Mouse (Mus musculus) limb, embryonic 14.5 days (tissue): ENCODE results near the gene Tec. TPM values are rescaled to one million over a fixed set of nuclear protein-coding genes. Genes with fewer than 3 reads are reported as not detected.

Experiments
- ATAC-seq: fragments of 200-750 bp; cut with Nextera tagmentation; 2 replicates; pipeline ENCODE4 v1.8.0; 2017; ENCODE audit warnings: low read depth, moderate number of reproducible peaks, moderate TSS enrichment; ENCODE audit not compliant: low FRiP score
- DNase-seq: peaks from one replicate; pipeline ENCODE4 v3.0.0-alpha.2; 2015; ENCODE audit warnings: low spot score
- H3K27ac ChIP-seq: fragments of 300-500 bp; sonication (generic); replicated peaks from 2 replicates; pipeline ENCODE4 v1.5.1; 2014; ENCODE audit warnings: low read depth, mild to moderate bottlenecking, low read length, moderate library complexity, mixed read lengths
- H3K27me3 ChIP-seq: fragments of 300-500 bp; sonication (generic); 2 replicates; pipeline ENCODE4 v1.6.1; 2014; ENCODE audit warnings: low read length, mixed read lengths; ENCODE audit not compliant: control insufficient read depth, insufficient read depth
- H3K36me3 ChIP-seq: fragments of 300-500 bp; sonication (generic); 2 replicates; pipeline ENCODE4 v1.6.1; 2014; ENCODE audit warnings: mild to moderate bottlenecking, low read length, moderate library complexity, mixed read lengths; ENCODE audit not compliant: control insufficient read depth, insufficient read depth
- H3K4me1 ChIP-seq: fragments of 300-500 bp; sonication (generic); 2 replicates; pipeline ENCODE4 v1.6.1; 2014; ENCODE audit warnings: antibody characterized with exemption, low read length, mixed read lengths; ENCODE audit not compliant: control insufficient read depth, insufficient read depth
- H3K4me2 ChIP-seq: fragments of 300-500 bp; sonication (generic); replicated peaks from 2 replicates; pipeline ENCODE4 v1.6.1; 2014; ENCODE audit warnings: low read depth, mild to moderate bottlenecking, low read length, moderate library complexity; ENCODE audit not compliant: severe bottlenecking
- H3K4me3 ChIP-seq: fragments of 300-500 bp; sonication (generic); replicated peaks from 2 replicates; pipeline ENCODE4 v1.5.1; 2014; ENCODE audit warnings: low read length
- H3K9ac ChIP-seq: fragments of 300-500 bp; sonication (generic); 2 replicates; pipeline ENCODE4 v1.6.1; 2014; ENCODE audit warnings: mild to moderate bottlenecking, low read depth, low read length, moderate library complexity; ENCODE audit not compliant: severe bottlenecking
- H3K9me3 ChIP-seq: fragments of 300-500 bp; sonication (generic); 2 replicates; pipeline ENCODE4 v1.6.1; 2016; ENCODE audit warnings: low read length; ENCODE audit not compliant: control insufficient read depth
- POLR2A ChIP-seq: fragments of 200-500 bp; IDR thresholded peaks from 2 replicates; pipeline ENCODE4 v1.8.0; 2012; ENCODE audit warnings: inconsistent platforms, mild to moderate bottlenecking, moderate library complexity, borderline replicate concordance; ENCODE audit not compliant: insufficient read depth, insufficient read length; ENCODE audit errors: extremely low read depth
- WGBS: fragments of 180-500 bp; shearing (Covaris S2); extraction: QIAGEN DNeasy Blood & Tissue Kit; methylation state at CpG from one replicate; pipeline ENCODE4 v1.1.7; 2014; 5-methylcytosine and 5-hydroxymethylcytosine counted together
- polyA plus RNA-seq, 2 experiments: library from polyadenylated mRNA; depleted of rRNA in 1 of 2; stranded (reverse) in 1 of 2; unstranded in 1 of 2; fragments of >200 nt; fragmentation: Nextera tagmentation in 1 of 2; extraction: Ambion mirVana in 1 of 2; gene quantifications; 2 replicates each; pipeline versions ENCODE4 v1.2.1 to v1.2.3; 2012 to 2014

Gene Tec
- polyA plus RNA-seq, 2 experiments: 5.9 to 7.9 TPM

- no peak overlapping the region for H3K4me2 ChIP-seq
- TF ChIP-seq POLR2A: no peak
- H3K27me3 ChIP-seq: no peaks in the 10 kb centered on the region
- no peak overlapping the region for H3K4me3 ChIP-seq
- ATAC-seq: 0 out of 2 replicates have a peak, but pooled peaks have one; percentile 50
- no peaks in the 10 kb centered on the region for H3K9me3 ChIP-seq
- H3K9ac ChIP-seq: no peak overlapping the region
- H3K4me1 ChIP-seq: peaks cover 15% of the 10 kb centered on the region
- DNase-seq: peak; percentile 45
- WGBS: 5% methylated on average over 12 of the region's 12 CpGs
- no peaks in the 10 kb centered on the region for H3K36me3 ChIP-seq
- H3K27ac ChIP-seq: no peak overlapping the region
Measured at GRCm38 (mm10) chr5:72891534-72891933, 23.3 kb upstream of the Tec start.

- 32% methylated on average over 7 of the region's 7 CpGs for WGBS
- H3K27ac ChIP-seq: no peak overlapping the region
- H3K4me1 ChIP-seq: peaks cover 15% of the 10 kb centered on the region
- no peak overlapping the region for H3K9ac ChIP-seq
- no peak overlapping the region for H3K4me3 ChIP-seq
- H3K9me3 ChIP-seq: no peaks in the 10 kb centered on the region
- TF ChIP-seq POLR2A: no peak
- DNase-seq: no peak
- H3K27me3 ChIP-seq: no peaks in the 10 kb centered on the region
- no peaks in the 10 kb centered on the region for H3K36me3 ChIP-seq
- no peak for ATAC-seq
- H3K4me2 ChIP-seq: peak overlapping the region; percentile 28; the same call in 1 of the 2 replicates
Measured at GRCm38 (mm10) chr5:72888260-72888659, 20.0 kb upstream of the Tec start.

GRCm38 (mm10) chr5:72886458-72887222 lies 18.4 kb upstream of the Tec start:
- Histone ChIP-seq H3K4me3 (no peak overlapping the region), H3K4me2 (no peak overlapping the region), H3K27me3 (no peaks in the 10 kb centered on the region), H3K9me3 (no peaks in the 10 kb centered on the region), H3K4me1 (peaks cover 15% of the 10 kb centered on the region), H3K27ac (no peak overlapping the region), H3K9ac (no peak overlapping the region), H3K36me3 (no peaks in the 10 kb centered on the region)
- WGBS: 32% methylated on average over 18 of the region's 19 CpGs
- peak; percentile 82 for DNase-seq
- TF ChIP-seq POLR2A: no peak
- peak; percentile 63 for ATAC-seq

- Histone ChIP-seq H3K27me3 (peaks cover 5% of the 10 kb centered on the region; the same call in 1 of the 2 replicates), H3K4me1 (peaks cover 13% of the 10 kb centered on the region), H3K4me3 (no peak overlapping the region), H3K9me3 (no peaks in the 10 kb centered on the region), H3K36me3 (no peaks in the 10 kb centered on the region), H3K9ac (no peak overlapping the region), H3K27ac (no peak overlapping the region), H3K4me2 (no peak overlapping the region)
- ATAC-seq: no peak
- no peak for TF ChIP-seq POLR2A
- WGBS: 82% methylated on average over 3 of the region's 3 CpGs
- no peak for DNase-seq
Measured at GRCm38 (mm10) chr5:72883706-72884105, 15.4 kb upstream of the Tec start.

GRCm38 (mm10) chr5:72882412-72882765 lies 14.1 kb upstream of the Tec start:
- Histone ChIP-seq H3K9me3 (no peaks in the 10 kb centered on the region), H3K36me3 (no peaks in the 10 kb centered on the region), H3K4me2 (no peak overlapping the region), H3K4me3 (no peak overlapping the region), H3K9ac (no peak overlapping the region), H3K27me3 (peaks cover 5% of the 10 kb centered on the region; the same call in 1 of the 2 replicates), H3K4me1 (peaks cover 2% of the 10 kb centered on the region), H3K27ac (no peak overlapping the region)
- TF ChIP-seq POLR2A: no peak
- no peak for ATAC-seq
- DNase-seq: no peak
- 60% methylated on average over 2 of the region's 2 CpGs for WGBS
